Mouse (Mus musculus) intestine, embryonic 15.5 days (tissue): ENCODE results near the gene Ptpn13. TPM values are rescaled to one million over a fixed set of nuclear protein-coding genes. Genes with fewer than 3 reads are reported as not detected.

ENCODE experiments used
- ATAC-seq: fragments of 200-750 bp; cut with Nextera tagmentation; 2 replicates; pipeline ENCODE4 v1.8.0; 2017; ENCODE audit warnings: moderate TSS enrichment, moderate library complexity
- H3K27ac ChIP-seq: fragments of 300-500 bp; sonication (generic); 2 replicates; pipeline ENCODE4 v1.5.1; 2015; ENCODE audit warnings: mild to moderate bottlenecking, inconsistent platforms
- H3K27me3 ChIP-seq: fragments of 300-500 bp; sonication (generic); replicated peaks from 2 replicates; pipeline ENCODE4 v1.6.1; 2015; ENCODE audit warnings: inconsistent platforms
- H3K36me3 ChIP-seq: fragments of 300-500 bp; sonication (generic); 2 replicates; pipeline ENCODE4 v1.6.1; 2015; ENCODE audit warnings: inconsistent platforms
- H3K4me1 ChIP-seq: fragments of 300-500 bp; sonication (generic); replicated peaks from 2 replicates; pipeline ENCODE4 v1.6.1; 2015; ENCODE audit warnings: inconsistent platforms
- H3K4me2 ChIP-seq: fragments of 300-500 bp; sonication (generic); replicated peaks from 2 replicates; pipeline ENCODE4 v1.6.1; 2015; ENCODE audit warnings: mild to moderate bottlenecking, inconsistent platforms
- H3K4me3 ChIP-seq: fragments of 300-500 bp; sonication (generic); replicated peaks from 2 replicates; pipeline ENCODE4 v1.5.1; 2015; ENCODE audit warnings: inconsistent platforms
- H3K9ac ChIP-seq: fragments of 300-500 bp; sonication (generic); 2 replicates; pipeline ENCODE4 v1.6.1; 2015; ENCODE audit warnings: inconsistent platforms
- H3K9me3 ChIP-seq: fragments of 300-500 bp; sonication (generic); 2 replicates; pipeline ENCODE4 v1.6.1; 2016; ENCODE audit warnings: inconsistent platforms
- WGBS: fragments of 180-500 bp; shearing (Covaris S2); methylation state at CpG from one replicate; pipeline ENCODE4 v1.1.7; 2015; 5-methylcytosine and 5-hydroxymethylcytosine counted together
- polyA plus RNA-seq: library from polyadenylated mRNA; unstranded; fragments of >200 nt; fragmentation: Nextera tagmentation; extraction: Ambion mirVana; gene quantifications from 2 replicates; pipeline ENCODE4 v1.2.1, GENCODE M21; 2015

Ptpn13 gene
- polyA plus RNA-seq, 1 experiment from 2014 or later: 5.5 TPM

GRCm38 (mm10) chr5:103593575-103593974, 168.6 kb downstream of the Ptpn13 start:
- Histone ChIP-seq H3K4me1 (no peaks in the 10 kb centered on the region), H3K27me3 (no peaks in the 10 kb centered on the region), H3K27ac (no peak overlapping the region), H3K9ac (no peak overlapping the region), H3K36me3 (no peaks in the 10 kb centered on the region), H3K9me3 (no peaks in the 10 kb centered on the region), H3K4me3 (no peak overlapping the region), H3K4me2 (no peak overlapping the region)
- WGBS: 86% methylated on average over 9 of the region's 9 CpGs
- ATAC-seq: no peak

DNA sequence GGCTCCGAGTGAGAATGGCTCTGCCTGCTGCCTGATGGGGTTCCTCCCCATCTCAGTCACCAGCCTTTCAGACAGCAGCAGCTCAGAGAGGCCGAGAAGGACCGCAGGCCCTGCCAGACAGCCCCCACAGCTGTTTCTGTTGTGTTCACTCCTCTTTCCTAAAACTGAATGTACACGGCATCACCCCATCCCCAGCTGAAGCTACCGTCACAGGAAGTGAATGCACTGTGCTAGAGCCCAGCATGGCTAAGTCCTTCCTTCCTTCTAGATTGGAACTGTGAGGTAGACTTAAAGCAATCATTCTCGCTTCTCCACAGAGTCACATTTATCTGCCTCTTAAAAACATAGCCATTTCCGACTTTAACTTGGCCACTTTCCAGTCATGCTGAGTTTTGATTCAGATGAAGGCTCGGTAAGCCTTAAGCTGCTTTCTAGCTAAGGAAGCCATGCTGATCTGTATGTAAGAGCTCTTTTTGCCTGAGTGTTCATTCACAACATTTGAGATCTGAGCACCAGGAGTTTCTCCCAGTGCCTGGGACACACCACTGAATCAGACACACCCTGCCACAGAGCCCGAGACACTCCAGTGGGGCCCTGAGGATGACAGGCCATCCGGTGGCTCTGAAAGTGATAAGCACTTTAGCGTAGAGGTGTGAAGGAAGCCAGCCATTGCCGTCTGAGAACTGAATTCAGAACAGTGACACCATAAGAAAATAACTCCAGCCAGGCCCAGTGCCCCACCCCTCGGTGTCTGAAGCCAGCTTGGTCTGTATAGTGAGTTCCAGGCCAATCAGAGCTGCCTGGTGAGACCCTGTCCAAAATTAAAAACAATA, 170.6 kb downstream of the Ptpn13 start:
- Histone ChIP-seq H3K9ac (no peak overlapping the region), H3K27me3 (no peaks in the 10 kb centered on the region), H3K4me3 (no peak overlapping the region), H3K27ac (no peak overlapping the region; the same call in 1 of the 2 replicates), H3K4me1 (no peaks in the 10 kb centered on the region), H3K4me2 (no peak overlapping the region), H3K36me3 (no peaks in the 10 kb centered on the region), H3K9me3 (no peaks in the 10 kb centered on the region)
- no peak for ATAC-seq
- 66% methylated on average over 13 of the region's 13 CpGs for WGBS

DNA sequence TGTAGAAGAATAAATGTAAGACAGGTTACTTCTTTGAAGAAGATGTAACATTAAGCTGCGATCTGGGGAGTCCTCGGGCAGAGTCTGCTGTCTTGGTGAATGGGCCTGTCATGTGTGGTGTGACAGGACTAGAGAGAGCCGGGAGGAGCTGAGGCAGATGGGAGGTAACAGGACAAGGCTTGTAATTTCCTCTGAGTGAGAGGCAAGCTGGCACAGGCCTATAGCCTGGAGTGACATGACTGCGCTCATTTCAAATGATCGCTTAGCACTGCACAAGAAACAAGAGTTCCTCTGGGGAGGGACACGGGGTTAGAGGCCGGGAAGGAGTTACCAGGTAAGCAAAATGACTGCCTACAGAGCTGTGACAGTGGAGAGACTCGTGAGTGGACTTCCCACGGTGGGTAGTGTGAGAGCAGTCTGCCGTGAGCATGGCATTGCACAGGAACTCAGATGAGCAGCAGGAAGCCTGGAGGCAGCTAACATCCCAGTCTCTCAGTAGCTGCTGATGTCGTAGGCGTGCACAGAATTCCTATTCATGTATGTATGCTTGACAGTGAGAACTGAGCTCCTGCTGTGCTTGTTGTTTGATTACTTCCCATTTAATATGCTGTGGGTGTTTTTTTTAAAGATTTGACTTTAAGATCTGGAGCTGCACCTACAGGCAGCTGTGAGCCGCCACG, 171.6 kb downstream of the Ptpn13 start:
- Histone ChIP-seq H3K36me3 (no peaks in the 10 kb centered on the region), H3K9ac (no peak overlapping the region), H3K4me1 (no peaks in the 10 kb centered on the region), H3K27ac (no peak overlapping the region), H3K27me3 (no peaks in the 10 kb centered on the region), H3K4me3 (no peak overlapping the region), H3K9me3 (no peaks in the 10 kb centered on the region), H3K4me2 (no peak overlapping the region)
- WGBS: 86% methylated on average over 14 of the region's 14 CpGs
- ATAC-seq: no peak

GRCm38 (mm10) chr5:103597604-103598003, 172.6 kb downstream of the Ptpn13 start:
- Histone ChIP-seq H3K9ac (no peak overlapping the region), H3K4me1 (no peaks in the 10 kb centered on the region), H3K36me3 (no peaks in the 10 kb centered on the region), H3K4me3 (no peak overlapping the region), H3K4me2 (no peak overlapping the region), H3K27ac (no peak overlapping the region), H3K9me3 (no peaks in the 10 kb centered on the region), H3K27me3 (no peaks in the 10 kb centered on the region)
- 71% methylated on average over 6 of the region's 6 CpGs for WGBS
- ATAC-seq: no peak

DNA sequence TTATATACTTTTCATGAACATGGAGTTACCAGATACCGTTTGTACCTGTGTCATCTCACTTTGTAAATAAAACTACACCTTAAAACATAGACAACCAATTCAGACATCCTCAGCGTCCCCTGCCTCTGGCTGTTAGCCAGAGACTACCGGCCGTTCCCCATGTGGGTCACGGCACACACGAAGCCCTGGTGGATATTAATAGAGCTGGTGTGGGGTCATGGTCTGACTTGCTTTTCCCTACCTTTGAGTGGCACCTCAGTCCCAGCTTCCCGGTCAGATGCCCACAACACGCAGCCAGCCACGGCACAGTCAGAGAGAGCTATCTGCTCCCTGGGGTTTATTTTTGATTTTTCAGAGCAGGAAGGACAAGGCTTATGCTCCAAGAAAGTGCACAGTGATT, 173.3 kb downstream of the Ptpn13 start:
- no peak for ATAC-seq
- H3K4me1 ChIP-seq: no peaks in the 10 kb centered on the region
- 76% methylated on average over 9 of the region's 9 CpGs for whole genome bisulfite sequencing
- no peaks in the 10 kb centered on the region for H3K9me3 ChIP-seq
- H3K9ac ChIP-seq: no peak overlapping the region
- H3K4me2 ChIP-seq: no peak overlapping the region
- H3K4me3 ChIP-seq: no peak overlapping the region
- no peaks in the 10 kb centered on the region for H3K36me3 ChIP-seq
- H3K27ac ChIP-seq: no peak overlapping the region
- H3K27me3 ChIP-seq: no peaks in the 10 kb centered on the region

- 80% methylated on average over 5 of the region's 5 CpGs for WGBS
- H3K4me3 ChIP-seq: no peak overlapping the region
- no peaks in the 10 kb centered on the region for H3K9me3 ChIP-seq
- ATAC-seq: no peak
- H3K4me1 ChIP-seq: no peaks in the 10 kb centered on the region
- H3K36me3 ChIP-seq: no peaks in the 10 kb centered on the region
- H3K27ac ChIP-seq: no peak overlapping the region
- no peak overlapping the region for H3K9ac ChIP-seq
- H3K27me3 ChIP-seq: no peaks in the 10 kb centered on the region
- no peak overlapping the region for H3K4me2 ChIP-seq
Observed at GRCm38 (mm10) chr5:103598881-103599280, 173.9 kb downstream of the Ptpn13 start.

- H3K4me3 ChIP-seq: no peak overlapping the region
- H3K9me3 ChIP-seq: no peaks in the 10 kb centered on the region
- no peaks in the 10 kb centered on the region for H3K36me3 ChIP-seq
- H3K27ac ChIP-seq: no peak overlapping the region
- no peak for ATAC-seq
- H3K4me2 ChIP-seq: no peak overlapping the region
- no peak overlapping the region for H3K9ac ChIP-seq
- WGBS: 75% methylated on average over 11 of the region's 11 CpGs
- H3K4me1 ChIP-seq: no peaks in the 10 kb centered on the region
- H3K27me3 ChIP-seq: no peaks in the 10 kb centered on the region
Observed at GRCm38 (mm10) chr5:103603115-103603893, 178.3 kb downstream of the Ptpn13 start.

DNA sequence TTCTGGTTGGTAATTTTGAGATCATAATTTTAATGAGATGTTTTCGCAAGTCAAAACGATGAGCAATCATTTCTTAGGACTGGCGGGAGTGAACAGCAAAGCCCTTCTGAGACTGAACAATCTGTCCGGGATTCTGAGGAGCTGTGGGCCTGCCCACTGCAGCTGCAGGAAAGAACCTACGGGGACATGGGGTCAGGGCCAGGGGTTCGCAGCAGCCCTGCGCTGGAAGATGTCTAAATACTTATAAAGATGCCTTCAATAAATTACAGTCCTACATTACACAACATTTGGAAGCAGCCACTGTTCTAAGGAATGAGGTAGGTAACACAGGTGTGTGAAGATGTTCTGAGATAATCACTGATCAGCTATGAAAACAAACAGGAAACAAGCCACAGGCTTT, 180.7 kb downstream of the Ptpn13 start:
- Histone ChIP-seq H3K9me3 (no peaks in the 10 kb centered on the region), H3K27ac (no peak overlapping the region), H3K27me3 (no peaks in the 10 kb centered on the region), H3K4me1 (no peaks in the 10 kb centered on the region), H3K4me2 (no peak overlapping the region), H3K4me3 (no peak overlapping the region), H3K9ac (no peak overlapping the region), H3K36me3 (no peaks in the 10 kb centered on the region)
- no peak for ATAC-seq
- 73% methylated on average over 7 of the region's 7 CpGs for WGBS

- Histone ChIP-seq H3K4me1 (no peaks in the 10 kb centered on the region), H3K36me3 (no peaks in the 10 kb centered on the region), H3K27ac (no peak overlapping the region), H3K4me3 (no peak overlapping the region), H3K4me2 (no peak overlapping the region), H3K9ac (no peak overlapping the region), H3K9me3 (no peaks in the 10 kb centered on the region), H3K27me3 (no peaks in the 10 kb centered on the region)
- no peak for ATAC-seq
- 57% methylated on average over 5 of the region's 5 CpGs for WGBS
Observed at GRCm38 (mm10) chr5:103610148-103610547, 185.2 kb downstream of the Ptpn13 start.

GRCm38 (mm10) chr5:103610856-103611472, 186.0 kb downstream of the Ptpn13 start:
- H3K27ac ChIP-seq: no peak overlapping the region
- H3K4me2 ChIP-seq: no peak overlapping the region
- no peaks in the 10 kb centered on the region for H3K27me3 ChIP-seq
- 90% methylated on average over 10 of the region's 10 CpGs for WGBS
- no peaks in the 10 kb centered on the region for H3K9me3 ChIP-seq
- no peak overlapping the region for H3K9ac ChIP-seq
- H3K4me3 ChIP-seq: no peak overlapping the region
- ATAC-seq: no peak
- no peaks in the 10 kb centered on the region for H3K4me1 ChIP-seq
- no peaks in the 10 kb centered on the region for H3K36me3 ChIP-seq

- no peaks in the 10 kb centered on the region for H3K36me3 ChIP-seq
- H3K27me3 ChIP-seq: no peaks in the 10 kb centered on the region
- no peak overlapping the region for H3K27ac ChIP-seq
- H3K4me1 ChIP-seq: no peaks in the 10 kb centered on the region
- no peaks in the 10 kb centered on the region for H3K9me3 ChIP-seq
- H3K4me3 ChIP-seq: no peak overlapping the region
- H3K9ac ChIP-seq: no peak overlapping the region
- ATAC-seq: no peak
- 88% methylated on average over 7 of the region's 7 CpGs for WGBS
- H3K4me2 ChIP-seq: no peak overlapping the region
Observed at GRCm38 (mm10) chr5:103612316-103612715, 187.3 kb downstream of the Ptpn13 start.

- Histone ChIP-seq H3K27me3 (no peaks in the 10 kb centered on the region), H3K4me2 (no peak overlapping the region), H3K4me1 (no peaks in the 10 kb centered on the region), H3K9me3 (no peaks in the 10 kb centered on the region), H3K4me3 (no peak overlapping the region), H3K27ac (no peak overlapping the region), H3K36me3 (no peaks in the 10 kb centered on the region), H3K9ac (no peak overlapping the region)
- WGBS: 90% methylated on average over 7 of the region's 7 CpGs
- no peak for ATAC-seq
Observed at GRCm38 (mm10) chr5:103614356-103614755, 189.4 kb downstream of the Ptpn13 start.
